Mouse (Mus musculus) A20 (cell line): ENCODE measurements around the gene Iqch.

ENCODE experiments used
- DNase-seq: peaks from one replicate; pipeline ENCODE4 v3.0.0-alpha.2; 2011; ENCODE audit warnings: low read depth, low spot score

The Iqch gene

GRCm38 (mm10) chr9:63612565-63613515, 10.5 kb upstream of the Iqch start:
- DNase-seq = peak; percentile 9

- no peak for DNase-seq
Observed at GRCm38 (mm10) chr9:63611967-63612366, 9.7 kb upstream of the Iqch start.

DNA sequence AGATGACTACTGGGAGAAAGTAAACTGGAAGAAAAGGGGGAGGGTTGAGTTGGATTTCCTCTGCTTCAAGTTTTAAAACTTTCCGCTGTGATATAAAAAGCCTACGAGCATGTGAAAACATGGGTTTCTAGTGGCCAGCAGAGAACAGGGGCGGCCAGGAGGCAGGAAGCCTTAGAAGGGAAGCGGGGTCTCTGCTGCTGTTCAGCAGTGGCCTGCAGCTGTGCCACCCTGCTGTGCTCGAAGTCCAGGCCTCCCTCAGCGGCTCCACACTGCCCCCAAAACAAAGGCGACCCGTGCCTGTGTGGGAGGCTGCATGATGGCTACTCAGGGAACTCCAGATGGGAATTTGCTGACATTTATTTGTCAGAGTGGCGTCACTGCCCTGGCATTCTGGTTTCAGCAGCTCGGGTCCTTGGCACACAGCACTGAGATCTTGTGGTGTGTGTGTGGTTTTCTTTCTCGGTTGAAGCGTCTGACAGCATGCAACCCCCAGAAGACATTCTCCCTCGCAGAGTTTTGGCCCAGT, 8.6 kb upstream of the Iqch start:
- no peak for DNase-seq

GRCm38 (mm10) chr9:63610231-63610630, 7.9 kb upstream of the Iqch start:
- DNase-seq = peak; percentile 14

GRCm38 (mm10) chr9:63609776-63610175, 7.5 kb upstream of the Iqch start:
- DNase-seq = no peak

- DNase-seq = no peak
Observed at GRCm38 (mm10) chr9:63609246-63609645, 7.0 kb upstream of the Iqch start.

GRCm38 (mm10) chr9:63608006-63608405, 5.7 kb upstream of the Iqch start:
- DNase-seq = no peak

- DNase-seq = peak; percentile 40
Observed at GRCm38 (mm10) chr9:63606594-63606993, 4.3 kb upstream of the Iqch start.

DNA sequence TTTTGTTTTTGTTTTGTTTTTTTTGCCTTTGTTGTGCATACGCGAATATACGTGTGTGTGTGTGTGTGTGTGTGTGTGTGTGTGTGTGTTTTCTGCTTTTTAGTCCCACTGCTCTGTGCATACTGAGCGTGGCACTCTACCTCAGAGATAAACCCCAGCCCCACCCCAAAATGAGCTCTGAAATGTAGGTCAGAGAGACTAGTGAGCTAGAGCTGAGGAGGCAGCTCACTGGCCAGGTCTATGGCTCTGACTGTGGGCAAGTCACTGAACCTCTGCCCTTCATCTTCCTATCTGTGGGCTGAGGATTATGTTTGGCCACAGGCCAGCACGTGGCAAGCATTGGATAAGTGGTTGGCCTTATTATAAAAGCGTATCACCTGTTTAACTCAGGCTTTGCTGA, 1.6 kb upstream of the Iqch start:
- peak; percentile 27 for DNase-seq

DNA sequence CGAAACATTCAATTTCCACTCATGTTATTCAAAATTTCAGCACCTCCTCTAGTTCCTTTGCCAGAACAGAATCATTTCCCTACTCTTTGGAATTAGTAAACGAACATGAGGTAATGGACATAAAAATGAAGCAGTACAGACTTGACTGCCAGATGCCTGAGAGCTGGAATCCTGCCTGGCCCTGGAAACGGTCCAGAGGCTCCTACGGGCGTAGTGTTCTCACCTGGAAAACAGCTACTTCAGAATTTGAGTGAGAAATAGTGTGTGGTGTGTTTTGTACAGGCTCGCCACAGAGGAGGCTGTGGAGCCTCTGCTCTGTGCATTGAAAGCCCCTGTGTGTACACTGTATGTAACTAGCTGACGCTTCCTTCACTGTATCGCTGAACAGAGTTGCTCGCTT, 5.6 kb downstream of the Iqch start:
- DNase-seq = no peak

- no peak for DNase-seq
Observed at GRCm38 (mm10) chr9:63595652-63596051, 6.6 kb downstream of the Iqch start.

- DNase-seq = no peak
Observed at GRCm38 (mm10) chr9:63595032-63595431, 7.3 kb downstream of the Iqch start.

GRCm38 (mm10) chr9:63591661-63592256, 10.5 kb downstream of the Iqch start:
- DNase-seq = no peak

DNA sequence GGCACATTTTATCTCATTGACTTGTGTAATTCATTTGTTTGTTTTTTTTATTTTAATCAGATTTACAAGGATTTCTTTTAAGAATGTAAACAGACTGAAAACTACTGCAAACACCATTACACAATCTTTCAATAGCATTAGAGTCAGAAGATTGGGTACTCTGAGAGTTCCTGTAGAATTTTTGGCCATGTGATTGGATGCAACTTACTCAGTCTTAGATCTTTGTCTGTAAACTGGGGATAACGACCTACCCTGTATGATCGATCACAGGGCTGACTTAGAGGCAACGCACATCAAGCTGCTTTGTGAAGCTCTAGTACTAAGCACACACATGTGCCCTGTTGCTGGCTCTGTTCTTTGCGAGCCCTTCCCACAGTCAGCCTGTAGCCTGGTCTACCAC, 11.7 kb downstream of the Iqch start:
- no peak for DNase-seq

GRCm38 (mm10) chr9:63589209-63589608, 13.1 kb downstream of the Iqch start:
- no peak for DNase-seq

DNA sequence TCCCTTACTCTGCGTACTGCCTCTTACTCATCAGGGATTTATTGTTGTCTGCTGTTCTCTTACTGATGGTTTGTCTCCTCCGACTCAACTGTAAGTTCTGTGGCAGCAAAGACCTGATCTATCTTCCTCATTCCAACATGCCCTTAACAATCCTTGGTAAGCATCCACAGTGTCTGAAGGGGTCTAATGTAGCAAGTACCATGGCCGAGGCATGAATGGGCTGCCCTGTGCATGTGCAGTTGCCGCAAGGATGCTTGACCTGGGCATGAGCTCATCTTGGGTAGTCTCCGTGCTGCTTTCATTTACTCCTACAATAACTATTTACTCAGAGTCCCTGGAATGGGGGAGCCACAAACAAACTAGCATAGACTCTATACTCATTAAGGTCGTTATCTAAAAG, 17.0 kb downstream of the Iqch start:
- DNase-seq = no peak

DNA sequence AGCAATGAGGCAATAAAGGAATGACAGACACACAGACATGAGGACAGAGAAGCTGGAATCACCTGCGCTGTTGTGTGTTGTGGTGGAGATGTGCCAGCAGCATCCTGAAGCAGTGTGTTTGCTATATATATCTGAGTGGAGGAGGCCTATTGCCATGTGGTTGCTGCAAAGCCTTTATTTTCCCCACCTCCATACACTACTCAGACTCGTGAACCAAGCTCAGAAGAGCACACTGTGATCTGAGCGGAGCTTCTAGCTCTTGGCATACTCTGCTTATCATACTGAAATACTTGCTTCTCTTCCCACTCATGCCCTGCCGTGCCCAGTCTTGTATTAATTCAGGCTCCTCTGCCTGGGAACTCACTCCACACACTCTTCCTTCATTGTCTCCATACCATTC, 20.5 kb downstream of the Iqch start:
- DNase-seq = no peak

- DNase-seq = no peak
Observed at GRCm38 (mm10) chr9:63580046-63580445, 22.2 kb downstream of the Iqch start.

DNA sequence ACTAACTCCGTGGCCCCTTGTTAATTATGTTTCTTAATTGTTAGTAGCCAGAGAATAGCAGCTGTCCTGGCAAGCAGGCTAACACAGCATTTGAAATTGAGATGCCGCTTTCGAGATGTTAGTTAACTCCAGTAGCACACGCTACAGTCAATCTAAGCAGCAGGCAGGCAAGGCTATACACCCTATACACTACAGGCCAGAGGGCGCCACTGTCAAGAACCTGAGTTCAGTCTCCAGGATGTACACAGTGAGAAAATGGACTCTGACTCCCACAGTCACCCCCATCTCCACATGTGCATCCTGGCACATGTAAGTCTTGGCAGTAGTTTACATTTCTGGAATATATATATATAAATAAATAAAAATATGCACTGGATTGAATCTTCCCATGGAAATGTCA, 22.6 kb downstream of the Iqch start:
- DNase-seq = no peak

DNA sequence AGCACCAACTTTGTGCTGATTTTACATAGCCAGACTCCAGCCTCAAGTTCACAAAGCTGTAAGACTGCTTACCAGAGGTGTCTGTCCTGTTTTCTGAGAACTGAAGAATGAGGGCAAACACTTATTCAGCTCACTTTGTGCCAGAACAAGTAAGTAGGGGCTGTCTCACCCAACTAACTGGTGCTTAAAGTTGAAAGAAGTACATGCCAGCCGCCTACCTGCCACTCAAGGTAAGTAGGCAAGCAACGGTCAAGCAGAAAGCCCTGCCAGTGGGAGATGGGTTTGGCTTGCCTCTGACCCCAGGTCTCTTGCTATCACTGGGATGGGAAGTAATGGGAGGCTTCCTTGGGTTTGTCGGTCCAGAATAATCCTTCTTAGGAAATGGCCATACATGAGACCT, 24.8 kb downstream of the Iqch start:
- DNase-seq = no peak

GRCm38 (mm10) chr9:63572874-63573273, 29.4 kb downstream of the Iqch start:
- peak; percentile 8 for DNase-seq

GRCm38 (mm10) chr9:63571895-63572294, 30.4 kb downstream of the Iqch start:
- no peak for DNase-seq

DNA sequence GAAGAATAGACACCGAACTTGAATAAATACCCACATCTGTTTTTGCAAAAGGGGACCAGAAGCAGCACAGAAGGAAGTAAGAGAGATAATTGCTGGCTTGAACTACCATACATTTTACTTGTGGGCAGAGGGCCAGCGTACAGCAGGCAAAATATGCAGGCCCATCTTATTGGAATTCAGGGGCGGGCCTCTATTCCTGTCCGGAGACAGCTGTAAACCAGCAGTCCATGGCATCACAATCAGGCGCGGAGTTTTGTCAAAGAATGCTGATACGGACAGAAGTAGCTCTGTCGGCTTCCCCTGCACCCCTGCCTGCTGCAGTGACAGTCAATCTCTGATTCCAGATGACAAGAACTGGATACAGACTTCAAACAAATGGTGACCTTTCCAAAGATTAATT, 33.5 kb downstream of the Iqch start:
- DNase-seq = no peak
